Mouse (Mus musculus) CH12.LX (cell line): ENCODE data around the gene Bcas3. TPM values are rescaled to one million over a fixed set of nuclear protein-coding genes. Genes with fewer than 3 reads are reported as not detected.

Source experiments
- DNase-seq: peaks from one replicate; pipeline ENCODE4 v3.0.0-alpha.2; 2013; ENCODE audit errors: extremely low read depth
- H3K27ac ChIP-seq: 2 replicates; pipeline ENCODE4 v1.5.1; 2012; ENCODE audit warnings: low read depth, mild to moderate bottlenecking, control low read depth, moderate library complexity; ENCODE audit not compliant: insufficient read depth
- H3K27me3 ChIP-seq: replicated peaks from 2 replicates; pipeline ENCODE3; 2012; ENCODE audit warnings: inconsistent platforms
- H3K36me3 ChIP-seq, 2 experiments: replicated peaks in 1 of 2; 2 replicates each; pipeline versions ENCODE3 to v1.6.1; 2012; ENCODE audit warnings: inconsistent platforms in 1 of 2, low read length in 1 of 2, mild to moderate bottlenecking in 1 of 2, mixed read lengths in 1 of 2, moderate library complexity in 1 of 2; ENCODE audit not compliant: control insufficient read depth in 1 of 2, insufficient read depth in 1 of 2
- H3K4me1 ChIP-seq, 2 experiments: 2 replicates each; pipeline ENCODE4 v1.6.1; 2012; ENCODE audit warnings: inconsistent platforms in 1 of 2, moderate library complexity in 1 of 2; ENCODE audit not compliant: insufficient read depth in 2 of 2, control insufficient read depth in 1 of 2
- H3K4me2 ChIP-seq: 2 replicates; pipeline ENCODE4 v1.6.1; 2012; ENCODE audit warnings: low read depth, mild to moderate bottlenecking, control low read depth; ENCODE audit not compliant: poor library complexity, insufficient read depth, severe bottlenecking
- H3K4me3 ChIP-seq, 3 experiments: fragments of 150-350 bp in 1 of 3; sonication (generic) in 1 of 3; replicated peaks in 1 of 3; 2 replicates each; pipeline versions ENCODE3 to v1.5.1; 2011 to 2012; ENCODE audit warnings: low read depth in 2 of 3, low read length in 2 of 3, mild to moderate bottlenecking in 2 of 3, moderate library complexity in 2 of 3, control low read depth in 1 of 3, improper control_type of control experiment in 1 of 3, inconsistent platforms in 1 of 3, mixed read lengths in 1 of 3; ENCODE audit not compliant: poor library complexity in 1 of 3
- H3K79me2 ChIP-seq: replicated peaks from 2 replicates; pipeline ENCODE4 v1.6.1; 2012; ENCODE audit warnings: mild to moderate bottlenecking, moderate library complexity; ENCODE audit not compliant: control insufficient read depth, poor library complexity, insufficient read depth, severe bottlenecking; ENCODE audit errors: extremely low read depth
- H3K9ac ChIP-seq: 2 replicates; pipeline ENCODE4 v1.6.1; 2012; ENCODE audit warnings: low read depth, mild to moderate bottlenecking, control low read depth, moderate library complexity; ENCODE audit not compliant: insufficient read depth
- H3K9me3 ChIP-seq: replicated peaks from 2 replicates; pipeline ENCODE3; 2012; ENCODE audit warnings: low read length, inconsistent platforms, mixed read lengths
- CHD1 ChIP-seq: IDR thresholded peaks from 2 replicates; pipeline ENCODE4 v1.6.1; 2012; ENCODE audit warnings: low read depth, low read length, improper control_type of control experiment, inconsistent platforms
- CHD2 ChIP-seq: IDR thresholded peaks from 2 replicates; pipeline ENCODE4 v1.6.1; 2011; ENCODE audit warnings: low read length, improper control_type of control experiment
- E2F4 ChIP-seq: IDR thresholded peaks from 2 replicates; pipeline ENCODE4 v1.6.1; 2011; ENCODE audit warnings: low read depth, low read length, improper control_type of control experiment; ENCODE audit not compliant: insufficient replicate concordance
- ELF1 ChIP-seq: IDR thresholded peaks from 2 replicates; pipeline ENCODE4 v1.6.1; 2014; ENCODE audit warnings: low read depth, mild to moderate bottlenecking, inconsistent platforms, low read length, improper control_type of control experiment
- EP300 ChIP-seq: IDR thresholded peaks from 2 replicates; pipeline ENCODE4 v1.6.1; 2011; ENCODE audit warnings: low read length, improper control_type of control experiment
- ETS1 ChIP-seq: conservative IDR thresholded peaks from 2 replicates; pipeline ENCODE4 v1.6.1; 2012; ENCODE audit warnings: low read depth, mild to moderate bottlenecking, inconsistent platforms, low read length, improper control_type of control experiment, moderate library complexity
- GABPA ChIP-seq: IDR thresholded peaks from 2 replicates; pipeline ENCODE4 v1.6.1; 2012; ENCODE audit warnings: low read depth, low read length, improper control_type of control experiment, inconsistent platforms; ENCODE audit not compliant: insufficient replicate concordance
- IRF4 ChIP-seq: IDR thresholded peaks from 2 replicates; pipeline ENCODE4 v1.6.1; 2014; ENCODE audit warnings: low read depth, mild to moderate bottlenecking, inconsistent platforms, low read length, improper control_type of control experiment
- JUND ChIP-seq: conservative IDR thresholded peaks from 2 replicates; pipeline ENCODE4 v1.6.1; 2011; ENCODE audit warnings: low read depth, low read length, improper control_type of control experiment
- KAT2A ChIP-seq: IDR thresholded peaks from 2 replicates; pipeline ENCODE4 v1.6.1; 2012; ENCODE audit warnings: low read length, improper control_type of control experiment, inconsistent platforms; ENCODE audit not compliant: insufficient replicate concordance
- MAZ ChIP-seq: IDR thresholded peaks from 2 replicates; pipeline ENCODE4 v1.6.1; 2012; ENCODE audit warnings: low read depth, mild to moderate bottlenecking, inconsistent platforms, low read length, improper control_type of control experiment, moderate library complexity
- MEF2A ChIP-seq: IDR thresholded peaks from 2 replicates; pipeline ENCODE4 v1.6.1; 2014; ENCODE audit warnings: low read depth, mild to moderate bottlenecking, inconsistent platforms, low read length, improper control_type of control experiment, borderline replicate concordance
- MXI1 ChIP-seq: IDR thresholded peaks from 2 replicates; pipeline ENCODE4 v1.6.1; 2011; ENCODE audit warnings: mild to moderate bottlenecking, low read depth, low read length, improper control_type of control experiment
- MYC ChIP-seq: IDR thresholded peaks from 2 replicates; pipeline ENCODE4 v1.6.1; 2011; ENCODE audit warnings: low read depth, mild to moderate bottlenecking, improper control_type of control experiment, low read length
- PAX5 ChIP-seq: IDR thresholded peaks from 2 replicates; pipeline ENCODE4 v1.6.1; 2012; ENCODE audit warnings: low read length, inconsistent platforms, mixed read lengths
- POLR2A ChIP-seq: IDR thresholded peaks from 2 replicates; pipeline ENCODE4 v1.6.1; 2011; ENCODE audit warnings: low read depth, mild to moderate bottlenecking, improper control_type of control experiment, low read length
- POLR2AphosphoS2 ChIP-seq: IDR thresholded peaks from 2 replicates; pipeline ENCODE4 v1.6.1; 2011; ENCODE audit warnings: low read depth, low read length, improper control_type of control experiment
- RAD21 ChIP-seq: IDR thresholded peaks from 2 replicates; pipeline ENCODE4 v1.6.1; 2011; ENCODE audit warnings: low read depth, mild to moderate bottlenecking, low read length, improper control_type of control experiment, moderate library complexity
- SIN3A ChIP-seq: IDR thresholded peaks from 2 replicates; pipeline ENCODE4 v1.6.1; 2012; ENCODE audit warnings: low read length, improper control_type of control experiment, inconsistent platforms
- TBP ChIP-seq: conservative IDR thresholded peaks from 2 replicates; pipeline ENCODE4 v1.6.1; 2011; ENCODE audit warnings: low read depth, low read length, improper control_type of control experiment
- UBTF ChIP-seq: IDR thresholded peaks from 2 replicates; pipeline ENCODE4 v1.6.1; 2012; ENCODE audit warnings: low read depth, mild to moderate bottlenecking, inconsistent platforms, low read length, improper control_type of control experiment, moderate library complexity
- USF1 ChIP-seq: IDR thresholded peaks from 2 replicates; pipeline ENCODE4 v1.6.1; 2014; ENCODE audit warnings: low read depth, mild to moderate bottlenecking, inconsistent platforms, low read length, improper control_type of control experiment
- USF2 ChIP-seq: conservative IDR thresholded peaks from 2 replicates; pipeline ENCODE4 v1.6.1; 2011; ENCODE audit warnings: low read depth, low read length, improper control_type of control experiment
- ZC3H11A ChIP-seq: IDR thresholded peaks from 2 replicates; pipeline ENCODE4 v1.6.1; 2012; ENCODE audit warnings: low read depth, mild to moderate bottlenecking, inconsistent platforms, low read length, improper control_type of control experiment
- ZKSCAN1 ChIP-seq: IDR thresholded peaks from 2 replicates; pipeline ENCODE4 v1.6.1; 2012; ENCODE audit warnings: low read depth, inconsistent platforms, low read length, improper control_type of control experiment, borderline replicate concordance
- ZNF384 ChIP-seq: IDR thresholded peaks from 2 replicates; pipeline ENCODE4 v1.6.1; 2012; ENCODE audit warnings: low read depth, low read length, improper control_type of control experiment, inconsistent platforms
- dilution Hi-C: fragments of 300-500 bp; cut with MboI; formaldehyde crosslinking; loops from 2 replicates; pipeline ENCODE4 v1.14.3; 2020; ENCODE audit warnings: low sequenced_read_pairs; ENCODE audit not compliant: extremely low pct_unique_long_range_greater_than_20kb, extremely low pct_ligation_motif_present
- in situ Hi-C: fragments of 300-500 bp; cut with MboI; formaldehyde crosslinking; loops from 3 replicates; pipeline ENCODE4 v1.14.3; 2019; ENCODE audit warnings: low sequenced_read_pairs, low pct_ligation_motif_present, low pct_unique_long_range_greater_than_20kb, mixed read lengths
- polyA plus RNA-seq: library from polyadenylated mRNA; unstranded; fragments of >175 nt; gene quantifications from 2 replicates; pipeline ENCODE4 v1.2.1, GENCODE M21; 2012; ENCODE audit warnings: low read depth; ENCODE audit not compliant: insufficient read length
- total RNA-seq, 2 experiments: library from RNA; depleted of rRNA; stranded (reverse); fragments of 300-350 nt in 1 of 2; fragments of >200 nt in 1 of 2; gene quantifications; 2 replicates each; pipeline ENCODE4 v1.2.3; 2012 to 2014

Bcas3 gene
- total and polyA plus RNA-seq, 3 experiments = 8.2 to 21.3 (median 9.7) TPM

GRCm38 (mm10) chr11:85353819-85354218, 852 bp downstream of the Bcas3 start:
- H3K4me1 ChIP-seq = peaks cover 2 to 13% of the 10 kb centered on the region in 2 experiments; a peak in 3 of 4 replicates
- H3K9me3 ChIP-seq = no peaks in the 10 kb centered on the region
- DNase-seq = no peak
- H3K4me3 ChIP-seq = peak overlapping the region; percentile 74 to 93 (median 82)
- in situ Hi-C loops (loop anchor here (5.0 kb wide), 1 partner anchor 37 kb away; no protein-coding TSS in a partner anchor), dilution Hi-C loops (no loop called here)
- H3K27ac ChIP-seq = no peak overlapping the region
- no peaks in the 10 kb centered on the region for H3K27me3 ChIP-seq
- H3K36me3 ChIP-seq = peaks cover 0 to 17% of the 10 kb centered on the region in 2 experiments
- peak overlapping the region; percentile 59 for H3K9ac ChIP-seq
- H3K79me2 ChIP-seq = no peaks in the 10 kb centered on the region
- no peak for TF ChIP-seq PAX5
- TF ChIP-seq CHD1 = no peak
- no peak for TF ChIP-seq ZKSCAN1
- TF ChIP-seq POLR2AphosphoS2 = no peak
- no peak for TF ChIP-seq USF2
- no peak for TF ChIP-seq MXI1
- no peak for TF ChIP-seq GABPA
- no peak for TF ChIP-seq CHD2
- TF ChIP-seq RAD21 = no peak
- no peak for TF ChIP-seq ETS1
- TF ChIP-seq JUND = no peak
- no peak for TF ChIP-seq SIN3A
- H3K4me2 ChIP-seq = peak overlapping the region; percentile 49

- H3K4me3 ChIP-seq = no peak overlapping the region
- DNase-seq = no peak
- no peaks in the 10 kb centered on the region for H3K9me3 ChIP-seq
- H3K27ac ChIP-seq = no peak overlapping the region
- H3K4me2 ChIP-seq = no peak overlapping the region
- dilution Hi-C loops = no loop called here
- peaks cover 0 to 7% of the 10 kb centered on the region in 2 experiments; a peak in 1 of 4 replicates for H3K4me1 ChIP-seq
- in situ Hi-C loops = no loop called here
- H3K27me3 ChIP-seq = no peaks in the 10 kb centered on the region
- H3K79me2 ChIP-seq = no peaks in the 10 kb centered on the region
- H3K36me3 ChIP-seq = peaks cover 13 to 52% of the 10 kb centered on the region in 2 experiments
- no peak overlapping the region for H3K9ac ChIP-seq
- no peak for TF ChIP-seq ETS1
- no peak for TF ChIP-seq ZNF384
- TF ChIP-seq UBTF = no peak
- TF ChIP-seq POLR2A = no peak
- no peak for TF ChIP-seq EP300
- no peak for TF ChIP-seq MYC
- no peak for TF ChIP-seq MEF2A
- no peak for TF ChIP-seq MXI1
- TF ChIP-seq E2F4 = no peak
- no peak for TF ChIP-seq KAT2A
- TF ChIP-seq MAZ = no peak
- no peak for TF ChIP-seq GABPA
- no peak for TF ChIP-seq ZC3H11A
- no peak for TF ChIP-seq ELF1
- TF ChIP-seq IRF4 = no peak
- TF ChIP-seq USF1 = no peak
- no peak for TF ChIP-seq TBP
Observed at GRCm38 (mm10) chr11:85359641-85360040, 6.7 kb downstream of the Bcas3 start.
